Mouse (Mus musculus) spleen, embryonic (tissue): Measurements from ENCODE around the gene Fpr2.
"Not testable (repeated sequence)": the region's sequence is repeated elsewhere in the genome, so short reads cannot be mapped to it uniquely, and the experiment has no call there.

ENCODE experiments used
- CTCF ChIA-PET: fragments of 350-600 bp; sonication (Branson Sonifier 250); formaldehyde crosslinking; loops from one replicate; lab custom pipeline; 2022; lab: Charles Lee

Fpr2 gene

GRCm38 (mm10) chr17:17882672-17883071 is 5.0 kb upstream of the Fpr2 start:
- CTCF ChIA-PET: no interaction called here

- CTCF ChIA-PET: no interaction called here
These were observed 3.8 kb upstream of the Fpr2 start, which contains the start of gene Fpr1 for GRCm38 (mm10) chr17:17883840-17884239. Gene Fpr1 (minus strand): TSS chr17:17883940.

GRCm38 (mm10) chr17:17889732-17890425 is 2.3 kb downstream of the Fpr2 start:
- CTCF ChIA-PET: no interaction called here

GRCm38 (mm10) chr17:17896039-17896438 is 8.4 kb downstream of the Fpr2 start:
- CTCF ChIA-PET: no interaction called here

- CTCF ChIA-PET: no interaction called here
These were observed 11.6 kb downstream of the Fpr2 start for GRCm38 (mm10) chr17:17899268-17899667.

DNA sequence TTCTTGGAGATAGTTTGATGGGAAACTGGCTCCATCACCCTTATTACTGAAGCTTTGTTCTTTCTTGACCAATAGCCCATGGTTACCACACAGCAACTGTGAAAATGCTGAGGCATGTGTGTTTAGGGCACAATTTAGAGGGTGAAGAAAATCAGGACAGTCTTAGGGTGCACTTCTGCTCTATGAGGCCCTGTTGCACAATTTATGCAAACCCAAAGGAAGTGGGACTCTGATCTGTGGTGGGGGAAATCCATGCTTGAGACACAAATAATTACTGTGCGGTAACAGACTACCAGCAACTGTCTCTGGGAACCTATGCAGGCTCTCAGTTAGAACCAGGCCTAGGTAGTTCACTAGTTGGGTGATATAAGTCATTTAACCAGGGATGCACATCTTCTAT is 13.1 kb downstream of the Fpr2 start:
- CTCF ChIA-PET: no interaction called here

DNA sequence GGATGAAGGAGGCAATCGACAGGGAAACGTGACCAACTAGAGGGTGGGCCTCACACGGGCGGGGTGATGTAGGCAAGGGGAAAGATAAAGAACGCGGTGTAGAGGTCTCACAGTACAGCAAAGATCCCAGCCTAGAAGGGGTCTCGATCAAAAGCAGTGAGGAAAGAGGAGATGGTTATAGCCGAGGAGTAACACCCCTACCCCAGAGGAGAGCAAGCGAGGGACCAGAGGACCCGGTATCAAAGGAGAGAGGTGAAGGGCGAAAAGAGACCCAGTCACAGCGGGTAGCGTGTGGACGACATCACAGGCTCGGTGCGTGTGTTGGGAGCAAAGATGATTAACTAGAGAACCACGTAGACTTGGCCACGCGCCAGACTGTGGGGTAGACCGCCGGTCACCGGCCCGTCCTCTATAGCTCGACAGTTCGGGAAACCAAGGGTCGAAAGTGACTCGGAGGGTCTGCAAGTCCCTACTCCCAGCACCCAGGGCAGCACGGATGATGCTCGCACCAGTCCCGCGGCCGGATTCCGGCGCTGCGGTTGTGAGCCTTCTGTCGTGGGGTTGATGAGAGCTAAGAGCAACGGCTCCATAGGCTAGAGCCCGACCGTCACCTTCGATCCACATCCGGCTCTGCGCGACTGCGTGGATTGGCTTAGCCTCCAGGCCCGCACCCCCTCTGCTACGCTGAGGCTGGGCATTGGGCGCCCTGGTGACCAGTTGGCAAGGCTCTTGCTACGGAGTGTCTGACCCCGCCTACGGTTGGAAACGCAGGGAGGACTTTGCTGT is 22.2 kb downstream of the Fpr2 start:
- CTCF ChIA-PET: interaction anchor here (0.6 kb wide), 1 partner anchor 459 kb away, joined by 3 read pairs; no protein-coding TSS in a partner anchor

DNA sequence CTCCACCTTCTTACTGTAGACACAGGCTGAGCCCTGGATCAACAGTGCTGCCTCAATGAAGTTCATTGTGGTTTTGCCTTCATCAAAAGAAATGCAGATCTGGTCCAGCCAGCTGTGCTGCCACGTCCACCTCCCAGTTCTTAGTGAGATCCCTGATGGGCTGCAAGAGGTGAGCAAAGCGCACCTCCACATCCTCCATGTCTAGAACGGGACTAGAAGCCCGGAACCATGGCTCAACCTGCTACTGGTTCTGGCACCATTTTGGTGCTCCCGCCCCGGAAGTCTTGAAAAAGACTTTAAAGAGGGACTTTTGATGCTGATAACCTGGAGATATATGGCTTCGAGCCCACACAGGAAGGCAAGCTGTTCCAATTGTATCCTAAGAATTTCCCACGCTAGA is 25.0 kb downstream of the Fpr2 start:
- CTCF ChIA-PET: not testable (repeated sequence)

GRCm38 (mm10) chr17:17917376-17917775 is 29.8 kb downstream of the Fpr2 start:
- CTCF ChIA-PET: no interaction called here

GRCm38 (mm10) chr17:17917782-17918181 is 30.2 kb downstream of the Fpr2 start:
- CTCF ChIA-PET: no interaction called here
